Mouse (Mus musculus) adrenal gland, postnatal 25 days (tissue): ENCODE data around the gene Ccdc65. TPM values are rescaled to one million over a fixed set of nuclear protein-coding genes. Genes with fewer than 3 reads are reported as not detected.
A peak's percentile ranks its signal among the peaks of the same experiment; 100 is the strongest.
"Not testable (repeated sequence)": the region's sequence is repeated elsewhere in the genome, so short reads cannot be mapped to it uniquely, and the experiment has no call there.

Experiments used
- DNase-seq: peaks from one replicate; pipeline ENCODE4 v3.0.0; 2021; ENCODE audit warnings: mixed read lengths
- total RNA-seq: library from RNA; stranded (reverse); gene quantifications from 2 replicates; pipeline ENCODE4 v1.2.3, GENCODE M21; 2021

Gene Ccdc65
- total RNA-seq, 1 experiment from 2014 or later = 0.21 TPM

- peak; percentile 28 for DNase-seq
Measured at GRCm38 (mm10) chr15:98737881-98738280, 29.9 kb downstream of the Ccdc65 start.

- no peak for DNase-seq
Measured at GRCm38 (mm10) chr15:98738796-98739195, 30.8 kb downstream of the Ccdc65 start.

DNA sequence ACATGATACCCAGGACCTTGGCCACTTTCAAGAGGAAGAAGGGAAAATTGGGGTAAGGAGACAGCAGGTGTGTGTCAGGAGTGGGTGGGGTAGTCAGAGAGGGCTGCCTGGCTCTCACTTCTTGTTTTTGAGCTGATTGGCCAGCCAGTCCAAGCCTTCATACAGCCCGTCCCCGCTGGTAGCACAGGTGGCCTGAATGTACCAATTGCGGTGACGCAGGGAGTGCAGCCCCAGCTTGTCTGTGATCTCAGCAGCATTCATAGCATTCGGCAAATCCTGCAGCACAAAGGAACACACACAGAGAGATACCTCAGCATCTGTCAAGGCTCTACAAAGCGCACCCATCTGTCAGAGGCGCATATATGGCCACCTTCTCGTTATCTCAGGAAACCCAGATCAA, 32.2 kb downstream of the Ccdc65 start:
- DNase-seq = no peak

DNA sequence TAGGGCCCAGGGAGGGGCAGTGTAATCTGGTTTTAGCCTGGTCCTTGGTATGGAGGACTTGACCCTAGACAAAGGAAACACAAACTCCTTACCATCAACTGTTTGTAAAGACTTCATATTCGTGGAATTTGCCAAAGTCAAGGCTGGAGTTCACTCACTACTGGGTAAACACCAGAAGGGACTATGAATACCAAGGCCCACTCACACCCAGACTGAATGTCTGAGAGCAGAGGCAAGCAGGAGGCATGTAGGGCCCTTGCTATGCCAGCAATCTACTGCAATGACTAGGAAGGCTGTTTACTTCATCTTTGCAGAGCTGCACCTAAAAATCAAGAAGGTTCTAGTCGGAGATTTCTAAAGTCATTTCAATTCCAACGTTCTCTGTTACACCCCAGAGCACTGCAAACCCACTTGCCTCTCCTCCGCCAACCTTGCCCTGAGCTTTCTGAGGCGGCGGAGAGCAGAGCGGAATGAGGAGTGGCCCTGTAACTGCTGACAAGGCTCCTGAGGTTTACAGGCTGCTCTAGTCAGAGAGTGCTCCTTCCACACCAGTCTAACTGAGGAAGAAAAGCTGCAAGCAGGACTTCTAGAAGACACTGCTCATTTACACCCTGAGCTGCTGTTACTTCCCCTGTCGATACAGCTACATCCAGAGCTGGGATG, 34.9 kb downstream of the Ccdc65 start:
- DNase-seq = no peak

GRCm38 (mm10) chr15:98743863-98744262, 35.9 kb downstream of the Ccdc65 start:
- not testable (repeated sequence) for DNase-seq

GRCm38 (mm10) chr15:98746344-98746965, 38.4 kb downstream of the Ccdc65 start:
- DNase-seq = no peak

DNA sequence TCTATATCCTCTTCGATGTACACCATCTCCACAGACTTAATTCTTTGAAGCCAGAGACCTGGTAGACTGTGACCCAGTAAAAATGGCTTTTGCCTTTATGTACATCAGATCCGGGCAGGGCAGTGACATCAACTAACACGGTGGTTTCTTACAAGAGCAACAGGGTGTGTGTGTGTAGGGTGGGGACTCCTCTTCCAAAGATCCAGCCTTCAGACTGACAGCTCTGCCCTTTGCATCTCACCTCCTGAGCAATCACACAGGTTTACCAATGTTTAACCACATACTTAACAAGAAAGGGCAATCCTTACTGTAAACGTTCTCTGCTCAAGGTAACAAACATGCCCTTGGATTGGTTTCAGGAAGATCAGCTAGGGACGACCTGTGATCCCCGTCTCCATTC, 39.3 kb downstream of the Ccdc65 start:
- no peak for DNase-seq

- DNase-seq = no peak
Measured at GRCm38 (mm10) chr15:98749093-98749492, 41.1 kb downstream of the Ccdc65 start.

- DNase-seq = no peak
Measured at GRCm38 (mm10) chr15:98753021-98753423, 45.0 kb downstream of the Ccdc65 start.

DNA sequence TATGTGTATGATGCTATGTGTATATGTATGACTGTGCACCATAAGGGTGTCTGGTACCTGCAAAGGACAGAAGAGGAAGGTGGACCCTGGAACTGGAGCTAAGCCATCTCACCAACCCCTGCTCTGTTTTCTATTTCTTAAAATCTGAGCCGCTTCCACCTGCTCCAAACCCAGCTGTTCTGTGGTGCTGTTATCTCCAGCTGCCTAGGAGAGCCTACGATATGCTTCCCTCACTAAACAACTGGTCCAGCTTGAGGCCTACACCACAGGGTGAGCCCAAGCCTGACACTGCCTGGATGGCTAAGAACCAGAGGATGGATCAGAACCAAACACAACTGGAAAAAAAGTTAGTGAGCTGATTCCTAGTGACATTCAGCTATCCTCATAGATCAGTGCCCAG, 46.1 kb downstream of the Ccdc65 start:
- DNase-seq = no peak

GRCm38 (mm10) chr15:98762201-98762621, 54.2 kb downstream of the Ccdc65 start:
- peak; percentile 82 for DNase-seq

GRCm38 (mm10) chr15:98762670-98763529, 54.9 kb downstream of the Ccdc65 start, which contains the start of gene Arf3:
Arf3 (minus strand) TSS chr15:98763214.
- peak; percentile 97 for DNase-seq

DNA sequence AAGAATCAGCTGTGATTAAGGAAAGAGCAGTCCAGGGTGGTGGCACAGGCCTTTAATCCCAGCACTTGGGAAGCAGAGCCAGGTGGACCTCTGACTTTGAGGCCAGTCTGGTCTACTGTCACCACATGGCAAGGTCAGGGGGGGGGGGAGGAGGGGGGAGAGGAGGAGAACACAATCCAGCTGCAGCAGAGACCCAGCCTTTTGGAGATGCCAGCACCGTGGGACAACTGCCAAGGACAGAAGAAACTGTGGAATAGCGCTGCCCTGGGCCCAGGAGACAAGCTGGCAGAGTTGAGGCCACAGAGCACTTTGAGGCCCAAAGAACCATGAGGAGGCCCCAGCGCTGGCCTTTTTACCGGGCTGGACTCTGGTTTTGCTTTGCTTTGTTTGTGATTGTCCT, 57.9 kb downstream of the Ccdc65 start:
- DNase-seq = peak; percentile 39

DNA sequence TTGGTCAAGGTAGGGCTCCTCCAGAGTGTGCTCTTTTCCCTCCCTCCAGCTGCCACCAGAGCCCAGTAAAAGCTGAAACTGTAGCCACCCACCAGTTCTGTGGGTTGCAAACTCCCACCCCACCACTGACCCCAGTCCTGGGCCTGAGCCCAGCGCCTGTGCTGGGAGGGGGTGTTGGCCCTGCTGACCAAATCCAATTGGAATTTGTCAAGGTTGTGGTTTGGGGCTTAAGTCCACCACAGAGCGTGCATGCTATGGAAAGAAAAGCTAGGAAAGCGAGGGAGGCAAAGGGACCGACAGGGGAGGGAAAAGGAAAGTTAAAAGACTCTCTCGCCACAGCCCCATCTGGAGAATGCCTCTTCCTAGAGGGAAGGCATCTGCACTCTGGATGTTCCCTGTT, 60.3 kb downstream of the Ccdc65 start:
- DNase-seq = no peak

DNA sequence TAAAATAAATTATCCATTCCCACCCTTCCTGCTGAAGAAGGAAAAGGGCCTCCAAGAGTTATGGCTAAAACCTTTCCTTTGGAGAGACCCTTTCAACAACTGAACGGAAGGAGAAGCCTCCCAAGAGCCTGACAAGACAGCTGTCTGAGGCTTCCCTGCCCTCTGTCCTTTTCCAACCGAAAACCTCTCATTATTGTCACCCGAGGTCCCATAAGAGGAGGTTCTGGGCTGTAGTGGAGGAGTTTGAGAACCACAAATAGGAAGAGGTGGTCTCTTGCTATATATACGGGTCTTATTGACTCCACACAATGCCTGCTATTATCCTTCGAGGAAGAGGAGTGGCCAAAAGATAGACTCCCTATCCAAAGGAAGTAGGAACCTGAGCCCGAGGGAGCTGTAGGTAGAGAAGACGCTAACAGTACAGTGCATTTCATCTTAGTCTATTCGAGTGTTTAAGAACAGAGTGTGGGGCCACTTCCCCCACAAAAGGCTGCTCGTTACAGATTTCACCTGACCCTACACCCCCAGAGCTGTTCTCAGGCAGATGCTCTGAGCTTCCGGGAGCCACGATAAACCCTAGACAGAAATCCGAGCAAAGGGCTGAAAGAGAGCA, 63.9 kb downstream of the Ccdc65 start:
- DNase-seq = no peak

- DNase-seq = no peak
Measured at GRCm38 (mm10) chr15:98772511-98773211, 64.7 kb downstream of the Ccdc65 start.

Other genes starting within 250 kb of the Ccdc65 start
- not detected in 2 replicates for gene OR5BS1P, start 238.3 kb upstream of the Ccdc65 start, total RNA-seq
- not detected in 2 replicates for gene Lalba, start 225.5 kb upstream of the Ccdc65 start, total RNA-seq
- not detected in 2 replicates for gene Olfr279, start 215.8 kb upstream of the Ccdc65 start, total RNA-seq
- 91.3 and 107 TPM in 2 replicates for gene Kansl2, start 173.9 kb upstream of the Ccdc65 start, total RNA-seq
- 52.2 and 55.9 TPM in 2 replicates for gene Ccnt1, start 137.3 kb upstream of the Ccdc65 start, total RNA-seq
- gene 4930415O20Rik, start 137.2 kb upstream of the Ccdc65 start, total RNA-seq = not detected in 2 replicates
- gene Adcy6, start 98.1 kb upstream of the Ccdc65 start, total RNA-seq = 42.7 and 48.9 TPM in 2 replicates
- 12.6 and 14.3 TPM in 2 replicates for gene Cacnb3, start 77.4 kb upstream of the Ccdc65 start, total RNA-seq
- gene Ddx23, start 45.3 kb upstream of the Ccdc65 start, total RNA-seq = 76.1 and 88.7 TPM in 2 replicates
- gene Rnd1, start 30.7 kb upstream of the Ccdc65 start, total RNA-seq = 1.5 TPM in 2 replicates
- 7.0 and 7.4 TPM in 2 replicates for gene Fkbp11, start 20.0 kb downstream of the Ccdc65 start, total RNA-seq
- gene Arf3, start 55.0 kb downstream of the Ccdc65 start, total RNA-seq = 118 and 138 TPM in 2 replicates
- gene Wnt10b, start 69.9 kb downstream of the Ccdc65 start, total RNA-seq = 0.43 and 0.55 TPM in 2 replicates
- gene Wnt1, start 81.7 kb downstream of the Ccdc65 start, total RNA-seq = not detected in 2 replicates
- 0.09 and 0.24 TPM in 2 replicates for gene Ddn, start 101.3 kb downstream of the Ccdc65 start, total RNA-seq
- gene Prkag1, start 123.3 kb downstream of the Ccdc65 start, total RNA-seq = 60.4 and 78.6 TPM in 2 replicates
- gene Kmt2d, start 163.0 kb downstream of the Ccdc65 start, total RNA-seq = 63.0 and 83.0 TPM in 2 replicates
- 3.7 and 4.4 TPM in 2 replicates for gene Rhebl1, start 186.3 kb downstream of the Ccdc65 start, total RNA-seq
- gene Dhh, start 190.3 kb downstream of the Ccdc65 start, total RNA-seq = 1.1 and 2.4 TPM in 2 replicates
- gene Lmbr1l, start 210.0 kb downstream of the Ccdc65 start, total RNA-seq = 25.2 and 30.5 TPM in 2 replicates
- 285 and 323 TPM in 2 replicates for gene Tuba1b, start 226.4 kb downstream of the Ccdc65 start, total RNA-seq
- gene Gm49450, start 245.3 kb downstream of the Ccdc65 start, total RNA-seq = not detected in 2 replicates
- 81.5 and 90.9 TPM in 2 replicates for gene Tuba1a, start 245.5 kb downstream of the Ccdc65 start, total RNA-seq